Mouse (Mus musculus): ENCODE results near the gene Spata9. TPM values are rescaled to one million over a fixed set of nuclear protein-coding genes. Genes with fewer than 3 reads are reported as not detected.

The Spata9 gene
- total and polyA plus RNA-seq, 3 experiments, result not detected

DNA sequence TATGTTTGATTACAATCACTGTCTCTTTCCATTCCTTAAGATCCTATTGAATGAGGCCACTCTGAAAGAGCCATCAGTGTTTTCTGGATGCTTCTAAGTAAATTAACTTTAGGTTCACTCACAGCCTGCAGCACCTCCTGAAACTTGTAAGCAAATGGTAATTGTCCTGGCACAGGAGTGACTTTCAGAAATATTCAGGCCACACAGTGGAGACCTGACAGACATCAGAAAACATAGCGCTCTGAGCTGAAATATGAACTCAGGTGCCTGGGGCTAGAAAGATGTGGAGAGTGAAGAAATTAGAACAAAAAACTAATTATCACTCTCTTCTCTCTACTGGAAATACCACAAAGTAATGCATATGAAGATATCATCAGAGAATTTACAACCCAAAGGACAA, 33.7 kb upstream of the Spata9 start:
- TF ChIP-seq POLR2A (IDR thresholded peaks at IDR 0.05; ENCODE audit: insufficient read depth, low read depth, low read length) (no peak), EP300 (IDR thresholded peaks at IDR 0.05; ENCODE audit: insufficient read depth, low read depth, low read length) (no peak)
- WGBS, result 98% methylated on average over 1 of the region's 1 CpGs
- H3K36me3 ChIP-seq (ENCODE audit: control insufficient read depth, insufficient read depth, low read length), result no peaks in the 10 kb centered on the region
- H3K27me3 ChIP-seq (ENCODE audit: control insufficient read depth, insufficient read depth, low read length), result no peaks in the 10 kb centered on the region
- 0 out of 2 replicates have a peak, but pooled peaks cover 2% of the 10 kb centered on the region for H3K79me2 ChIP-seq (replicated peaks; ENCODE audit: control insufficient read depth, insufficient read depth, low read length)
- H3K4me1 ChIP-seq (ENCODE audit: control insufficient read depth, insufficient read depth, low read length), result peaks cover 3% of the 10 kb centered on the region
- no peak overlapping the region for H3K4me3 ChIP-seq
- no peak for DNase-seq
- H3K9ac ChIP-seq (ENCODE audit: low read depth, low read length), result no peak overlapping the region
- H3K27ac ChIP-seq, result no peak overlapping the region
- intact Hi-C loops (cut with DNase I), result no loop called here

DNA sequence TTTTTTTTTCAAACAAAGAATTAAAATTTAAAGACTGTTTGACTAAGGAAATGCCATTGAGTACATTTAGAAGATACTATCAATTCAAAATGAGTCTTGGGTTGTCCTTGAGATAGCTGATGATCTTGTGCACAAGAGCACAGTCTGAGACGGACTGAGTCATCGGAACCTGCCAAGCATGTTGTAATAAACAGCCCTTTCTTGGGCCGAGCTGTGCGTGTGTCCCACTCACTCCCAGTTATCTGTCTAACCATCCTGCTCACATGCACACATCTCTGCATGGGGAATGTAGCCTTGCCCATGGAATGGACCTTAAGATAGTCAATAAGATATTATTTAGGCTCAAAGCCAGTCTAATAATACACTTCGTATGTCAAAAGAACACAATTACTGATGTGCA, 28.1 kb upstream of the Spata9 start:
- Histone ChIP-seq H3K9ac (ENCODE audit: low read depth, low read length) (no peak overlapping the region), H3K27ac (no peak overlapping the region), H3K36me3 (ENCODE audit: control insufficient read depth, insufficient read depth, low read length) (peaks cover 3% of the 10 kb centered on the region), H3K4me1 (ENCODE audit: control insufficient read depth, insufficient read depth, low read length) (peaks cover 3% of the 10 kb centered on the region), H3K27me3 (ENCODE audit: control insufficient read depth, insufficient read depth, low read length) (no peaks in the 10 kb centered on the region), H3K79me2 (replicated peaks; ENCODE audit: control insufficient read depth, insufficient read depth, low read length) (no peaks in the 10 kb centered on the region), H3K4me3 (no peak overlapping the region)
- WGBS, result 71% methylated on average over 5 of the region's 5 CpGs
- intact Hi-C loops (cut with DNase I), result no loop called here
- TF ChIP-seq EP300 (IDR thresholded peaks at IDR 0.05; ENCODE audit: insufficient read depth, low read depth, low read length) (no peak), CTCF (IDR thresholded peaks at IDR 0.05) (no peak), POLR2A (IDR thresholded peaks at IDR 0.05; ENCODE audit: insufficient read depth, low read depth, low read length) (no peak)
- no peak for DNase-seq

GRCm38 (mm10) chr13:75940791-75941517, 26.0 kb upstream of the Spata9 start:
- Histone ChIP-seq H3K27me3 (ENCODE audit: control insufficient read depth, insufficient read depth, low read length) (no peaks in the 10 kb centered on the region), H3K4me1 (ENCODE audit: control insufficient read depth, insufficient read depth, low read length) (peaks cover 3% of the 10 kb centered on the region), H3K4me3 (no peak overlapping the region), H3K36me3 (ENCODE audit: control insufficient read depth, insufficient read depth, low read length) (peaks cover 3% of the 10 kb centered on the region), H3K79me2 (replicated peaks; ENCODE audit: control insufficient read depth, insufficient read depth, low read length) (no peaks in the 10 kb centered on the region), H3K27ac (no peak overlapping the region), H3K9ac (ENCODE audit: low read depth, low read length) (no peak overlapping the region)
- WGBS, result 80% methylated on average over 2 of the region's 2 CpGs
- TF ChIP-seq POLR2A (IDR thresholded peaks at IDR 0.05; ENCODE audit: insufficient read depth, low read depth, low read length) (no peak), CTCF (IDR thresholded peaks at IDR 0.05) (no peak), EP300 (IDR thresholded peaks at IDR 0.05; ENCODE audit: insufficient read depth, low read depth, low read length) (no peak)
- peak in 1 of 2 experiments; percentile 19 for DNase-seq
- intact Hi-C loops (cut with DNase I), result loop anchor here (5.0 kb wide), 3 partner anchors 116 to 234 kb away; partner anchors contain the start of genes Arsk, Ell2, Gpr150 and Ttc37

DNA sequence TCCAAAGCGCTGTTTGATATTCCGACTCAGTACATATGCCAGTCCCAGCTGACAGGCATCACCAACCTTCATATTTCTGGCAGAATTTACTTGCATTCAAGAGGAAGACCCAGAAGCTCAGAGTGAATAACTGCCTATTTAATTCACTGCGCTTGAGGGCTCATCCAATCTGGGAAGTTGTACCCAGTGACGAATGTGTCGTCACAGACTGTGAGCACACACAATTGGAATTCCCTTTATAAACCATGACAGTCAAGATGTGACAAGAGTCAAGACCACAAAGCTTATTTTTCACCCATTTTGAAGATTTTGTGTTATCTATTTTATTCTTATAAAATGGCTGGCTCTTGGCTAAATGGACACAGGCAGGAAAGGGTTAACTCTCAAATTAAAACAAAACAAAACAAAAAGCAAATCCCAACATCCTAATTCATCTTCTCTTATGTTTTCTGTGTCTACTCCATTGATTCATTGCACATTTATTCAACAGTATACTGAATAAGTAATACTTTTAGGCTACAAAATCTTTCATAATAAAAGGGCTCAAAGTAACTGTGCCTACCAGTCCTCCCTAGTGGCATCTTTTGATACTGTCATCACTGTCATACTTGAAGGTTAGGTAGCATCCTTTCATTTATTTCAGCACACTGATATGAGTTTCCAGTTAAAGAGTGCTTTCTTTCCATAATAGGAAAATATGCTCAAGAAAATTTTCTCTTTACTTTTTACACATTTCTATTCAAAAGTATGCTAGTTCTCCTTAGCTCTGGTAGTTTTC, 25.2 kb upstream of the Spata9 start:
- intact Hi-C loops (cut with DNase I), result loop anchor here (5.0 kb wide), 3 partner anchors 116 to 234 kb away; partner anchors contain the start of genes Arsk, Ell2, Gpr150 and Ttc37
- WGBS, result 92% methylated on average over 5 of the region's 5 CpGs
- H3K36me3 ChIP-seq (ENCODE audit: control insufficient read depth, insufficient read depth, low read length), result peaks cover 3% of the 10 kb centered on the region
- DNase-seq, result no peak
- H3K4me1 ChIP-seq (ENCODE audit: control insufficient read depth, insufficient read depth, low read length), result peaks cover 3% of the 10 kb centered on the region
- TF ChIP-seq EP300 (IDR thresholded peaks at IDR 0.05; ENCODE audit: insufficient read depth, low read depth, low read length), result no peak
- TF ChIP-seq POLR2A (IDR thresholded peaks at IDR 0.05; ENCODE audit: insufficient read depth, low read depth, low read length), result no peak
- no peak for TF ChIP-seq CTCF (IDR thresholded peaks at IDR 0.05)
- no peak overlapping the region for H3K4me3 ChIP-seq
- no peaks in the 10 kb centered on the region for H3K79me2 ChIP-seq (replicated peaks; ENCODE audit: control insufficient read depth, insufficient read depth, low read length)
- no peak overlapping the region for H3K9ac ChIP-seq (ENCODE audit: low read depth, low read length)
- H3K27me3 ChIP-seq (ENCODE audit: control insufficient read depth, insufficient read depth, low read length), result no peaks in the 10 kb centered on the region
- no peak overlapping the region for H3K27ac ChIP-seq

GRCm38 (mm10) chr13:75942731-75943130, 24.2 kb upstream of the Spata9 start:
- intact Hi-C loops (cut with DNase I), result loop anchor here (1.0 to 5.0 kb wide), 4 partner anchors 76 to 235 kb away; partner anchors contain the start of genes Arsk, Ell2, Gpr150 and Rfesd
- TF ChIP-seq POLR2A (IDR thresholded peaks at IDR 0.05; ENCODE audit: insufficient read depth, low read depth, low read length) (no peak), CTCF (IDR thresholded peaks at IDR 0.05) (0 out of 2 replicates have a peak, but pooled peaks have one; percentile 3)
- DNase-seq, result no peak
- Histone ChIP-seq H3K27me3 (ENCODE audit: control insufficient read depth, insufficient read depth, low read length) (no peaks in the 10 kb centered on the region), H3K36me3 (ENCODE audit: control insufficient read depth, insufficient read depth, low read length) (peaks cover 3% of the 10 kb centered on the region), H3K27ac (peak overlapping the region; percentile 81), H3K9ac (ENCODE audit: low read depth, low read length) (peak overlapping the region; percentile 71), H3K4me1 (ENCODE audit: control insufficient read depth, insufficient read depth, low read length) (peaks cover 3% of the 10 kb centered on the region), H3K4me3 (peak overlapping the region; percentile 80), H3K79me2 (replicated peaks; ENCODE audit: control insufficient read depth, insufficient read depth, low read length) (no peaks in the 10 kb centered on the region)
- WGBS, result 1% methylated on average over 6 of the region's 6 CpGs
